Mouse (Mus musculus): ENCODE measurements around the gene Btbd35f27. TPM values are rescaled to one million over a fixed set of nuclear protein-coding genes. Genes with fewer than 3 reads are reported as not detected.

The Btbd35f27 gene
- not detected for polyA plus RNA-seq (2017; shearing (Covaris generic))

DNA sequence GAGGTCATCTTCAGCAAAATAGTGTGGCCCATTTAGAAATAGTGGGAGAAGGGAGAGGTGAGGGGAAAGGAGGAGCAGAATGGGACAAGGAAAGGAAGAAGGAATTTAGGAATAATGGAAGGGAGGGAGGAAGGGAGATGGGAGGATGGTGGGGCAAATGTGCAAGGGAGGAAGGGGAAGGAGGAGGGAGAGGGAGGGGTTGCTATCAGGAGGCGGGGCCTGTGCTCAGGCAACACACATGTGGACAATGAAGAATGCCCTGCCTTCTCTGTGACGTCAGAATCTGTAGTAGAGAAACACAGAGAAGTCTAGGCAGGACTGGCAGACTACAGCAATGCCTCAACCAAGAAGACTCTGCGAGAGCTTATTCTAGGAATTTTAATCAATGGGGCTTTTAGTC lies at the start of gene Btbd35f27:
Gene Btbd35f27 (plus strand): TSS at position 301 of the 400 bp plus-strand sequence.

Other genes starting within 250 kb of the Btbd35f27 start
- not detected for gene Btbd35f4, start 151.6 kb upstream of the Btbd35f27 start, polyA plus RNA-seq (2017; shearing (Covaris generic))